Mouse (Mus musculus): ENCODE data around the gene Snx29. TPM values are rescaled to one million over a fixed set of nuclear protein-coding genes. Genes with fewer than 3 reads are reported as not detected.

The Snx29 gene
- polyA plus RNA-seq, 1 experiment from 2014 or later = 9.5 TPM

- Histone ChIP-seq H3K4me3 (ENCODE audit: low read depth, low read length) (no peak overlapping the region), H3K9ac (ENCODE audit: low read length) (no peak overlapping the region), H3K9me3 (ENCODE audit: control insufficient read depth, low read length) (no peaks in the 10 kb centered on the region), H3K36me3 (ENCODE audit: control insufficient read depth, insufficient read depth, low read length) (no peaks in the 10 kb centered on the region), H3K27me3 (ENCODE audit: control insufficient read depth, insufficient read depth, low read length) (no peaks in the 10 kb centered on the region), H3K27ac (replicated peaks; ENCODE audit: low read depth, low read length) (no peak overlapping the region), H3K4me2 (ENCODE audit: low read depth, severe bottlenecking) (no peak overlapping the region), H3K4me1 (ENCODE audit: control insufficient read depth, insufficient read depth, low read length) (no peaks in the 10 kb centered on the region)
- DNase-seq (ENCODE audit: low spot score) (no peak), ATAC-seq (ENCODE audit: insufficient number of reproducible peaks, low FRiP score, low TSS enrichment, low read depth) (no peak)
- WGBS = 79% methylated on average over 4 of the region's 4 CpGs
These were observed 382.7 kb downstream of the Snx29 start for GRCm38 (mm10) chr16:11705456-11705855.

- no peak overlapping the region for H3K4me3 ChIP-seq (ENCODE audit: low read depth, low read length)
- H3K27me3 ChIP-seq (ENCODE audit: control insufficient read depth, insufficient read depth, low read length) = no peaks in the 10 kb centered on the region
- H3K4me2 ChIP-seq (ENCODE audit: low read depth, severe bottlenecking) = no peak overlapping the region
- H3K27ac ChIP-seq (replicated peaks; ENCODE audit: low read depth, low read length) = no peak overlapping the region
- no peak overlapping the region for H3K9ac ChIP-seq (ENCODE audit: low read length)
- no peaks in the 10 kb centered on the region for H3K36me3 ChIP-seq (ENCODE audit: control insufficient read depth, insufficient read depth, low read length)
- DNase-seq (ENCODE audit: low spot score) = no peak
- no peak for ATAC-seq (ENCODE audit: insufficient number of reproducible peaks, low FRiP score, low TSS enrichment, low read depth)
- H3K4me1 ChIP-seq (ENCODE audit: control insufficient read depth, insufficient read depth, low read length) = no peaks in the 10 kb centered on the region
- 98% methylated on average over 2 of the region's 2 CpGs for WGBS
- H3K9me3 ChIP-seq (ENCODE audit: control insufficient read depth, low read length) = no peaks in the 10 kb centered on the region
These were observed 385.4 kb downstream of the Snx29 start for GRCm38 (mm10) chr16:11708097-11708496.

- WGBS = 81% methylated on average over 4 of the region's 4 CpGs
- no peak overlapping the region for H3K4me2 ChIP-seq (ENCODE audit: low read depth, severe bottlenecking)
- H3K4me1 ChIP-seq (ENCODE audit: control insufficient read depth, insufficient read depth, low read length) = no peaks in the 10 kb centered on the region
- no peaks in the 10 kb centered on the region for H3K36me3 ChIP-seq (ENCODE audit: control insufficient read depth, insufficient read depth, low read length)
- DNase-seq (ENCODE audit: low spot score) (no peak), ATAC-seq (ENCODE audit: insufficient number of reproducible peaks, low FRiP score, low TSS enrichment, low read depth) (no peak)
- no peaks in the 10 kb centered on the region for H3K27me3 ChIP-seq (ENCODE audit: control insufficient read depth, insufficient read depth, low read length)
- H3K27ac ChIP-seq (replicated peaks; ENCODE audit: low read depth, low read length) = no peak overlapping the region
- H3K9ac ChIP-seq (ENCODE audit: low read length) = no peak overlapping the region
- H3K9me3 ChIP-seq (ENCODE audit: control insufficient read depth, low read length) = no peaks in the 10 kb centered on the region
- H3K4me3 ChIP-seq (ENCODE audit: low read depth, low read length) = no peak overlapping the region
These were observed 386.7 kb downstream of the Snx29 start for GRCm38 (mm10) chr16:11709382-11709781.

GRCm38 (mm10) chr16:11709999-11710667, 387.4 kb downstream of the Snx29 start:
- no peak overlapping the region for H3K9ac ChIP-seq (ENCODE audit: low read length)
- DNase-seq (ENCODE audit: low spot score) (no peak), ATAC-seq (ENCODE audit: insufficient number of reproducible peaks, low FRiP score, low TSS enrichment, low read depth) (no peak)
- no peak overlapping the region for H3K4me2 ChIP-seq (ENCODE audit: low read depth, severe bottlenecking)
- WGBS = 43% methylated on average over 5 of the region's 5 CpGs
- no peaks in the 10 kb centered on the region for H3K4me1 ChIP-seq (ENCODE audit: control insufficient read depth, insufficient read depth, low read length)
- no peak overlapping the region for H3K27ac ChIP-seq (replicated peaks; ENCODE audit: low read depth, low read length)
- no peaks in the 10 kb centered on the region for H3K36me3 ChIP-seq (ENCODE audit: control insufficient read depth, insufficient read depth, low read length)
- H3K4me3 ChIP-seq (ENCODE audit: low read depth, low read length) = no peak overlapping the region
- H3K27me3 ChIP-seq (ENCODE audit: control insufficient read depth, insufficient read depth, low read length) = no peaks in the 10 kb centered on the region
- H3K9me3 ChIP-seq (ENCODE audit: control insufficient read depth, low read length) = no peaks in the 10 kb centered on the region

- no peak overlapping the region for H3K27ac ChIP-seq (replicated peaks; ENCODE audit: low read depth, low read length)
- H3K4me2 ChIP-seq (ENCODE audit: low read depth, severe bottlenecking) = no peak overlapping the region
- no peak overlapping the region for H3K9ac ChIP-seq (ENCODE audit: low read length)
- no peaks in the 10 kb centered on the region for H3K36me3 ChIP-seq (ENCODE audit: control insufficient read depth, insufficient read depth, low read length)
- WGBS = 50% methylated on average over 2 of the region's 2 CpGs
- ATAC-seq (ENCODE audit: insufficient number of reproducible peaks, low FRiP score, low TSS enrichment, low read depth) (no peak), DNase-seq (ENCODE audit: low spot score) (no peak)
- H3K9me3 ChIP-seq (ENCODE audit: control insufficient read depth, low read length) = no peaks in the 10 kb centered on the region
- H3K27me3 ChIP-seq (ENCODE audit: control insufficient read depth, insufficient read depth, low read length) = no peaks in the 10 kb centered on the region
- H3K4me3 ChIP-seq (ENCODE audit: low read depth, low read length) = no peak overlapping the region
- H3K4me1 ChIP-seq (ENCODE audit: control insufficient read depth, insufficient read depth, low read length) = no peaks in the 10 kb centered on the region
These were observed 390.7 kb downstream of the Snx29 start for GRCm38 (mm10) chr16:11713265-11713865.

GRCm38 (mm10) chr16:11716932-11717331, 394.2 kb downstream of the Snx29 start:
- DNase-seq (ENCODE audit: low spot score) (no peak), ATAC-seq (ENCODE audit: insufficient number of reproducible peaks, low FRiP score, low TSS enrichment, low read depth) (no peak)
- H3K36me3 ChIP-seq (ENCODE audit: control insufficient read depth, insufficient read depth, low read length) = no peaks in the 10 kb centered on the region
- no peak overlapping the region for H3K4me3 ChIP-seq (ENCODE audit: low read depth, low read length)
- no peak overlapping the region for H3K4me2 ChIP-seq (ENCODE audit: low read depth, severe bottlenecking)
- H3K9ac ChIP-seq (ENCODE audit: low read length) = no peak overlapping the region
- H3K27me3 ChIP-seq (ENCODE audit: control insufficient read depth, insufficient read depth, low read length) = no peaks in the 10 kb centered on the region
- 100% methylated on average over 1 of the region's 1 CpGs for WGBS
- no peaks in the 10 kb centered on the region for H3K9me3 ChIP-seq (ENCODE audit: control insufficient read depth, low read length)
- no peaks in the 10 kb centered on the region for H3K4me1 ChIP-seq (ENCODE audit: control insufficient read depth, insufficient read depth, low read length)
- no peak overlapping the region for H3K27ac ChIP-seq (replicated peaks; ENCODE audit: low read depth, low read length)

GRCm38 (mm10) chr16:11725901-11726300, 403.2 kb downstream of the Snx29 start:
- no peaks in the 10 kb centered on the region for H3K4me1 ChIP-seq (ENCODE audit: control insufficient read depth, insufficient read depth, low read length)
- no peak overlapping the region for H3K9ac ChIP-seq (ENCODE audit: low read length)
- H3K27me3 ChIP-seq (ENCODE audit: control insufficient read depth, insufficient read depth, low read length) = no peaks in the 10 kb centered on the region
- H3K27ac ChIP-seq (replicated peaks; ENCODE audit: low read depth, low read length) = no peak overlapping the region
- no peak overlapping the region for H3K4me2 ChIP-seq (ENCODE audit: low read depth, severe bottlenecking)
- 85% methylated on average over 2 of the region's 2 CpGs for WGBS
- no peak for DNase-seq (ENCODE audit: low spot score)
- ATAC-seq (ENCODE audit: insufficient number of reproducible peaks, low FRiP score, low TSS enrichment, low read depth) = no peak
- no peak overlapping the region for H3K4me3 ChIP-seq (ENCODE audit: low read depth, low read length)
- no peaks in the 10 kb centered on the region for H3K9me3 ChIP-seq (ENCODE audit: control insufficient read depth, low read length)
- H3K36me3 ChIP-seq (ENCODE audit: control insufficient read depth, insufficient read depth, low read length) = no peaks in the 10 kb centered on the region

- no peak for ATAC-seq (ENCODE audit: insufficient number of reproducible peaks, low FRiP score, low TSS enrichment, low read depth)
- Histone ChIP-seq H3K4me2 (ENCODE audit: low read depth, severe bottlenecking) (no peak overlapping the region), H3K9me3 (ENCODE audit: control insufficient read depth, low read length) (no peaks in the 10 kb centered on the region), H3K27ac (replicated peaks; ENCODE audit: low read depth, low read length) (no peak overlapping the region), H3K4me1 (ENCODE audit: control insufficient read depth, insufficient read depth, low read length) (no peaks in the 10 kb centered on the region), H3K36me3 (ENCODE audit: control insufficient read depth, insufficient read depth, low read length) (no peaks in the 10 kb centered on the region), H3K4me3 (ENCODE audit: low read depth, low read length) (no peak overlapping the region), H3K27me3 (ENCODE audit: control insufficient read depth, insufficient read depth, low read length) (no peaks in the 10 kb centered on the region), H3K9ac (ENCODE audit: low read length) (no peak overlapping the region)
- no peak for DNase-seq (ENCODE audit: low spot score)
- WGBS = 95% methylated on average over 9 of the region's 9 CpGs
These were observed 404.6 kb downstream of the Snx29 start for GRCm38 (mm10) chr16:11727331-11727730.

GRCm38 (mm10) chr16:11728131-11728530, 405.4 kb downstream of the Snx29 start:
- H3K9ac ChIP-seq (ENCODE audit: low read length) = no peak overlapping the region
- ATAC-seq (ENCODE audit: insufficient number of reproducible peaks, low FRiP score, low TSS enrichment, low read depth) = no peak
- H3K27ac ChIP-seq (replicated peaks; ENCODE audit: low read depth, low read length) = no peak overlapping the region
- 74% methylated on average over 3 of the region's 3 CpGs for WGBS
- no peaks in the 10 kb centered on the region for H3K27me3 ChIP-seq (ENCODE audit: control insufficient read depth, insufficient read depth, low read length)
- H3K9me3 ChIP-seq (ENCODE audit: control insufficient read depth, low read length) = no peaks in the 10 kb centered on the region
- H3K4me3 ChIP-seq (ENCODE audit: low read depth, low read length) = no peak overlapping the region
- no peaks in the 10 kb centered on the region for H3K36me3 ChIP-seq (ENCODE audit: control insufficient read depth, insufficient read depth, low read length)
- H3K4me2 ChIP-seq (ENCODE audit: low read depth, severe bottlenecking) = no peak overlapping the region
- no peak for DNase-seq (ENCODE audit: low spot score)
- H3K4me1 ChIP-seq (ENCODE audit: control insufficient read depth, insufficient read depth, low read length) = no peaks in the 10 kb centered on the region

All from limb, embryonic 11.5 days (tissue).